Mouse (Mus musculus): ENCODE measurements around the gene Hrasls5. TPM values are rescaled to one million over a fixed set of nuclear protein-coding genes. Genes with fewer than 3 reads are reported as not detected.
A peak's percentile ranks its signal among the peaks of the same experiment; 100 is the strongest.

Gene Hrasls5
- total RNA-seq, 4 experiments from 2014 or later, result 0.70 TPM; not detected in 3

- DNase-seq (ENCODE audit: low spot score in 2 of 2), result peak in 1 of 2 experiments; percentile 72
These were observed 5.3 kb upstream of the Hrasls5 start, which contains the start of gene Lgals12 for GRCm38 (mm10) chr19:7606801-7607689. Gene Lgals12 (minus strand): TSS chr19:7607193.

DNA sequence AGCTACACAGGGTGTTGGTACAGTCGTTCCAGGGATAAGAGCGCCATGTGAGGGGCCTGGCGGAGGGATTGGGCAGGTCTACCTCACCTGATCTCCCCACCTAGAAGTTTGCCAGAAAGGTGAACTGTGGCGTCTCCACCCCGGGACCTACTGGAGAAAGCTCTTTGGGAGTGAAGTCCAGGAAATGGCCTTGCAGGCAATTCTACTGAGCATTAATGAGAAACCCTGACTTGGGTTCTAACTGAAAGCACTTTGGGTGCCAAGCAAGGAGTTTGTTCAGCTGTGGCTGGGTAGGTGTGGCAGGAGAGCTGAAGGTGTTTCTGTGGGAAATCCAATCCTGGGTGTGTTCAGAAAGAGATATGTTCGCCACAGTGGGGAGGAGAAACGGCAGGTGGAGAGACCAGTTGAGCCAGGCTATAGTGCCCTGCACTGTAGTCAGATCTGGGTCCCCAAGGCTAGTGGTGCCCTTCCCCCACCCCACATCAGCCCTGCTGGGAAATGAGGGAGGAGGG is 4.6 kb upstream of the Hrasls5 start:
- DNase-seq (ENCODE audit: low spot score in 2 of 2), result no peak

- DNase-seq (ENCODE audit: low spot score in 2 of 2), result no peak
These were observed 810 bp downstream of the Hrasls5 start for GRCm38 (mm10) chr19:7613151-7613550.

GRCm38 (mm10) chr19:7616231-7616930 is 4.0 kb downstream of the Hrasls5 start:
- DNase-seq (ENCODE audit: low spot score in 2 of 2), result no peak

DNA sequence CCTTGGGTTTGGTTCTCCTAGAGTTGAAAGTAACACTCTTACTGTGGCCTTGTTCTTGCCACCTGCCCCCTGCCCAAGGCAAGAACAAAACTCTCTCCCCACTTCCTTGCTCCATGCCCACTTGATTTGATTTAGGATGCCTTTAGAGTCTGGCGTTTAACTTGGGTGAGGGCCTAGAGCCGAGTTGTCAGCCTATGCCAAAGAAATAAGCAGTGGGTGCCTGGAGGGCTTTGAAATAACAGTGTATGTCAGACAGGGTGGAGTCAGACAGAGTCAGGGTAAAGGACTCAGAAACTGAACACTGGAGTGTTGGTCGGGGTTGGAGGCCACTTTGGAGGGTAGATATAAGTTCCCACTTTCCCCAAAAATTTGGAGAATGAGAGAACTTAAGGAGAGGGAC is 4.7 kb downstream of the Hrasls5 start:
- no peak for DNase-seq (ENCODE audit: low spot score in 2 of 2)

DNA sequence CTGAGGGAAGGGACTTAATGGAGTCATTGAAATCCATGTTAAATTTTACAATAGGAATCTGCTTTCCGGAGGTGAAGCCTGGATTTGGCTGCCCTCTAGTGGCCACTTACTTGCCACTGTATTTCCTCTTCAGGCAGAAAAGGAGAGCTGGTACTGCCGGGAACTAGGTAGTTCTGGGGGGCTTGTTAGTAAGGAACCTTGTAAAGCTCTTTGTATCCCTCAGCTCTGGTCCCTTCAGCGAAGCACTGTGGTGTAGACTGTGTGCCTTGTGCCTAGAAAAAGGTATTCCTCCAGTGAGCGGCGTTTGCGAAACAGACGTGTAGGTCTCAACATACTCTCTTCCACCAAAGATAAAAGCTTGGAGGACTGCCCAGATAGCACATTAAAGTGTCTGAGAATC is 5.4 kb downstream of the Hrasls5 start:
- DNase-seq (ENCODE audit: low spot score in 2 of 2), result no peak

- DNase-seq (ENCODE audit: low spot score in 2 of 2), result no peak
These were observed 20.7 kb downstream of the Hrasls5 start for GRCm38 (mm10) chr19:7633021-7633420.

GRCm38 (mm10) chr19:7633786-7634185 is 21.4 kb downstream of the Hrasls5 start:
- no peak for DNase-seq (ENCODE audit: low spot score in 2 of 2)

DNA sequence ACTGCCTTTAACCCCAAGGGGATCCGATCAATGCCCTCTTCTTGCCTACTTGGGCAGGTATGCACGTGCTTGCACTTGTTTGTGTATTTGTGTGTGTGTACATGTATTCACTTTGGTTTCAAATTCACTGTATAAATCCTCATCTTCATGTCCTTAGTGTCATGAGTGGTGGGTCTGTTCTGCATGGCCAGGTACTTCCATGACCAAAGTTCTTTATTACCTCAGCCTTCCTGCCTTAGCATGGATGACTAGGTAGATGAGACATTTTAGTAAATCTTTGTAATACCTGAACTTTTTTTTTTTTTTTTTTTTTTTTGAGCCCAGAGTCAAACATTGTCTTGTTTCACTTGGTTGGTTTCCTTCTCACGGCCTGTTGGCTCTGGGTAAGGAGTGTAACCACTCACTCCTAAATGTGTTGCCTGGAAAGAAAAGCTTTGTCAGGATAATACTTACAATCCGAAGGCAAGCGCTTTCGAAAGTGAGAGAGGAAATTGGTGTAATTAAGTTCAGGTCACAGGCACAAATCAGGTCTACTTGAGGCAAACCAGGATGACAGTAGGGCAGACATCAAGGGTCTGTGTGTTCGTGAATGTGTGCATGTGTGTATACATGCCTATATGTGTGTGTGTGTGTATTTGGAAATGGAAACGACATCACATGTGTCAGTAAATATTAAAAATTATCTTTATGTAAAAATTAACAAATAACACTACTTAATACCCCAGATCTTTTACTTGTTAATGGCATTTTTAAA is 36.7 kb downstream of the Hrasls5 start:
- DNase-seq (ENCODE audit: low spot score in 2 of 2), result no peak

DNA sequence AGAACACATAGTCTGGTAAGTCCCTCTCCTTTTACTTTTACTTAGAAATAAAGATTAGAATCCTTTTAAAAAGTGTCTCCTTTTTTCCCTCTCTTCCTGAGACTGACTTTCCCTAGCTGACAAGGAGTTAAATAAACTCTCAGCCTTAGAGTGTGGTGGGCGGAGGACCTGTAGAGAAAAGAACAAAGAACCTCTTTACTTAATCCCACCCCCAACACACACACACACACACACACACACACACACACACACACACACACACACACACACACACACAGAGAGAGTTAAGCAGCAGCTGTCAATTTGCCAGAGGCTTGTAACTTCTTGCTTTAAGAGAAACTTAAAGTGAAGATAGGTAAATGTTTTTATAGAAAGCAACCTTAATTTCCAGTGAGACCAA is 59.7 kb downstream of the Hrasls5 start:
- DNase-seq (ENCODE audit: low spot score in 2 of 2), result no peak

DNA sequence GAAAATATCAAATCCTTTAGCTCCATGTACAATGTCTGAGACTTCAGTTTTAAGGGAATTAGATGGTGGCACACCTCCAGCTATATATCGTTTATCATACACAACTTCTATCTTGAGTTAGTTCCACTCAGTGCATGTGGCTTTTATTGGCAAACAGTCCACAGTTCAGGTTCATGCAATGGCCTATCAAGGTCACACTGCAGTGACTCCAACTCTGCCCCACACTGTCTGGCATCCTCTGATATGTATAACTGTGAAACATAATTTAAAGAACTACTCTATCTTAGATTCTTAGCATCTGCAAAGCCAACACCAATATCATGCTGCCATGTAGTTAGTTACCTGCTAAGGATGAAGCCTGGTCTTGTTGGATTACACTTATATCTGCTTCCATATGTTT is 75.6 kb downstream of the Hrasls5 start:
- no peak for DNase-seq (ENCODE audit: low spot score in 2 of 2)

Other genes with a start within 250 kb of the Hrasls5 start
- gene Spindoc, start 229.5 kb upstream of the Hrasls5 start, total RNA-seq (2022), result 10 to 100 TPM; 21.8 to 27.1 (median 25.3) TPM
- 10 to 100 TPM; 28.0 to 28.8 (median 28.5) TPM for gene 2700081O15Rik, start 194.9 kb upstream of the Hrasls5 start, total RNA-seq (2022)
- 100 to 1,000 TPM; 773 to 859 (median 828) TPM for gene Rtn3, start 129.3 kb upstream of the Hrasls5 start, total RNA-seq (2022)
- gene Atl3, start 118.5 kb upstream of the Hrasls5 start, total RNA-seq (2022), result 10 to 100 TPM; 24.0 to 29.8 (median 27.7) TPM
- gene Pla2g16, start 55.1 kb upstream of the Hrasls5 start, total RNA-seq (2022), result 10 to 100 TPM; 40.3 to 47.9 (median 41.9) TPM
- gene Lgals12, start 5.3 kb upstream of the Hrasls5 start, total RNA-seq (2022), result under 1 TPM; 0.68 to 0.91 (median 0.82) TPM
- gene Slc22a19, start 98.8 kb downstream of the Hrasls5 start, total RNA-seq (2022), result not detected
- gene Slc22a26, start 190.1 kb downstream of the Hrasls5 start, total RNA-seq (2022), result not detected